8 mouse cellular contexts compared by ENCODE assay signal in genomic region chr13:23622861-23623450, GRCm38 (mm10). TPM values are rescaled to one million over a fixed set of nuclear protein-coding genes. Genes with fewer than 3 reads are reported as not detected.
DNase-seq lines count a peak whose midpoint lies in the region; ATAC-seq and TF ChIP-seq lines count a peak whose summit lies in the region.

No protein-coding gene starts in this region.

- WGBS in hindbrain, embryonic 16.5 days = 28% methylated on average over 7 of the region's 7 CpGs
- 23% methylated on average over 7 of the region's 7 CpGs for WGBS in lung, embryonic 14.5 days
- WGBS in stomach, embryonic 16.5 days = 22% methylated on average over 7 of the region's 7 CpGs

- peak overlapping the region; percentile 54 for H3K9ac ChIP-seq in hindbrain, embryonic 16.5 days (ENCODE audit: low read depth, low read length)
- peak overlapping the region; percentile 88 for H3K9ac ChIP-seq in lung, embryonic 14.5 days
- H3K9ac ChIP-seq in stomach, embryonic 16.5 days (ENCODE audit: low read length) = peak overlapping the region; percentile 67

- H3K27me3 ChIP-seq in G1E (ENCODE audit: insufficient read depth, low read length) = peaks cover 5% of the 10 kb centered on the region; the same call in 1 of the 2 replicates
- no peaks in the 10 kb centered on the region for H3K27me3 ChIP-seq in hindbrain, embryonic 16.5 days (replicated peaks; ENCODE audit: control insufficient read depth, insufficient read depth, low read length)
- no peaks in the 10 kb centered on the region for H3K27me3 ChIP-seq in lung, embryonic 14.5 days (ENCODE audit: insufficient read depth, low read length)
- no peaks in the 10 kb centered on the region for H3K27me3 ChIP-seq in stomach, embryonic 16.5 days (ENCODE audit: control insufficient read depth, insufficient read depth, low read length)

- no peaks in the 10 kb centered on the region for H3K36me3 ChIP-seq in G1E (replicated peaks)
- no peaks in the 10 kb centered on the region for H3K36me3 ChIP-seq in hindbrain, embryonic 16.5 days (ENCODE audit: control insufficient read depth, insufficient read depth, low read length)
- no peaks in the 10 kb centered on the region for H3K36me3 ChIP-seq in lung, embryonic 14.5 days (ENCODE audit: insufficient read depth)
- no peaks in the 10 kb centered on the region for H3K36me3 ChIP-seq in stomach, embryonic 16.5 days (ENCODE audit: control insufficient read depth, insufficient read depth, low read length)

- no peak for TF ChIP-seq CTCF in G1E (IDR thresholded peaks at IDR 0.05; ENCODE audit: low read depth, low read length)
- TF ChIP-seq CTCF in embryonic fibroblast, embryonic 13.5 days (IDR thresholded peaks at IDR 0.05; ENCODE audit: borderline replicate concordance, insufficient read depth, low read length) = no peak
- TF ChIP-seq CTCF in lung, embryonic 14.5 days (IDR thresholded peaks at IDR 0.05; ENCODE audit: low read depth) = no peak

- ATAC-seq in G1E (ENCODE audit: extremely low read depth, insufficient number of reproducible peaks, low FRiP score, poor library complexity, severe bottlenecking) = no peak
- no peak for ATAC-seq in hindbrain, embryonic 16.5 days
- ATAC-seq in lung, embryonic 14.5 days (ENCODE audit: insufficient read depth) = no peak
- ATAC-seq in stomach, embryonic 16.5 days (ENCODE audit: insufficient read depth, low FRiP score) = no peak

- H3K4me3 ChIP-seq in G1E (ENCODE audit: low read depth, low read length) = peak overlapping the region; percentile 70; the same call in 1 of the 2 replicates
- H3K4me3 ChIP-seq in embryonic fibroblast, embryonic 13.5 days (ENCODE audit: insufficient read depth, low read length) = peak overlapping the region; percentile 37
- H3K4me3 ChIP-seq in hindbrain, embryonic 16.5 days (ENCODE audit: low read length) = peak overlapping the region; percentile 61
- H3K4me3 ChIP-seq in lung, embryonic 14.5 days (ENCODE audit: low read depth, low read length) = peak overlapping the region; percentile 55
- peak overlapping the region; percentile 86 for H3K4me3 ChIP-seq in stomach, embryonic 16.5 days (replicated peaks; ENCODE audit: low read length)

- no peaks in the 10 kb centered on the region for H3K9me3 ChIP-seq in G1E (replicated peaks)
- no peaks in the 10 kb centered on the region for H3K9me3 ChIP-seq in hindbrain, embryonic 16.5 days (ENCODE audit: control insufficient read depth, low read length)
- no peaks in the 10 kb centered on the region for H3K9me3 ChIP-seq in lung, embryonic 14.5 days (ENCODE audit: low read depth, low read length)
- H3K9me3 ChIP-seq in stomach, embryonic 16.5 days (replicated peaks; ENCODE audit: control insufficient read depth, low read length) = no peaks in the 10 kb centered on the region

- peak overlapping the region; percentile 53; the same call in 1 of the 2 replicates for H3K27ac ChIP-seq in embryonic fibroblast, embryonic 13.5 days (ENCODE audit: insufficient read depth, low read length)
- H3K27ac ChIP-seq in hindbrain, embryonic 16.5 days (ENCODE audit: low read depth, low read length) = peak overlapping the region; percentile 51
- H3K27ac ChIP-seq in lung, embryonic 14.5 days (ENCODE audit: low read depth) = peak overlapping the region; percentile 98
- H3K27ac ChIP-seq in stomach, embryonic 16.5 days (ENCODE audit: low read length) = peak overlapping the region; percentile 80

- peak overlapping the region; percentile 98 for H3K4me2 ChIP-seq in hindbrain, embryonic 16.5 days (ENCODE audit: low read length)
- H3K4me2 ChIP-seq in lung, embryonic 14.5 days = peak overlapping the region; percentile 69
- H3K4me2 ChIP-seq in stomach, embryonic 16.5 days (ENCODE audit: low read depth, low read length) = peak overlapping the region; percentile 75

- peak; percentile 24 for DNase-seq in adrenal gland, postnatal 14 days
- DNase-seq in adrenal gland, adult 2 months = no peak
- DNase-seq in G1E (ENCODE audit: low spot score) = no peak
- DNase-seq in lung, embryonic 14.5 days = peak; percentile 67
- DNase-seq in layer of hippocampus, postnatal 36 days = no peak

- TF ChIP-seq POLR2A in embryonic fibroblast, embryonic 13.5 days (IDR thresholded peaks at IDR 0.05; ENCODE audit: low read depth, low read length) = no peak

- peaks cover 23% of the 10 kb centered on the region for H3K4me1 ChIP-seq in G1E (ENCODE audit: insufficient read depth, low read depth, low read length)
- peaks cover 3% of the 10 kb centered on the region; the same call in 1 of the 2 replicates for H3K4me1 ChIP-seq in embryonic fibroblast, embryonic 13.5 days (ENCODE audit: control insufficient read depth, insufficient read depth, low read length)
- peaks cover 8% of the 10 kb centered on the region for H3K4me1 ChIP-seq in hindbrain, embryonic 16.5 days (ENCODE audit: control insufficient read depth, insufficient read depth, low read depth, low read length)
- peaks cover 4% of the 10 kb centered on the region; the same call in 1 of the 2 replicates for H3K4me1 ChIP-seq in lung, embryonic 14.5 days (ENCODE audit: insufficient read depth)
- H3K4me1 ChIP-seq in stomach, embryonic 16.5 days (ENCODE audit: control insufficient read depth, insufficient read depth, low read length) = peaks cover 11% of the 10 kb centered on the region; the same call in 1 of the 2 replicates

RNA-seq across cellular contexts. Expression of gene Hist1h1e, which starts 0.6 kb away (rescaled TPM):
- 139 and 157 TPM in 2 replicates for total RNA-seq in adrenal gland, postnatal 14 days (2021)
- 10 to 100 TPM; 44.2 to 71.4 TPM for total RNA-seq in adrenal gland, adult 2 months (2021)
- polyA plus RNA-seq in adrenal gland, adult 2 months (2012; rRNA removed) = 1.0 and 1.2 TPM in 2 replicates
- total RNA-seq in G1E (2014; fragmentation: Nextera tagmentation) (1,109 and 1,273 TPM in 2 replicates), G1E (2017) (215 and 254 TPM in 2 replicates)
- polyA plus RNA-seq in G1E (2012) = 4.0 and 18.2 TPM in 2 replicates
- polyA plus RNA-seq in embryonic fibroblast, embryonic 13.5 days (2011; ENCODE audit: insufficient read length, low read depth, missing spikeins) = 3.8 and 8.8 TPM in 2 replicates
- polyA plus RNA-seq in hindbrain, embryonic 16.5 days (2015; fragmentation: Nextera tagmentation; extraction: Ambion mirVana) = 4.0 and 5.0 TPM in 2 replicates
- polyA plus RNA-seq in lung, embryonic 14.5 days (2014; fragmentation: Nextera tagmentation; extraction: Ambion mirVana) = 22.6 and 25.7 TPM in 2 replicates
- polyA plus RNA-seq in stomach, embryonic 16.5 days (2015; fragmentation: Nextera tagmentation; extraction: Ambion mirVana) = 11.3 and 16.6 TPM in 2 replicates
- total RNA-seq in layer of hippocampus, postnatal 36 days (2021) = 10 to 100 TPM; 42.1 to 46.4 TPM

RNA-seq across cellular contexts. Expression of gene Hist1h2be, which starts 2.0 kb away (rescaled TPM):
- 22.3 and 25.1 TPM in 2 replicates for total RNA-seq in adrenal gland, postnatal 14 days (2021)
- 10 to 100 TPM; 11.3 to 14.8 TPM for total RNA-seq in adrenal gland, adult 2 months (2021)
- polyA plus RNA-seq in adrenal gland, adult 2 months (2012; rRNA removed) = 1.7 and 2.0 TPM in 2 replicates
- total RNA-seq in G1E (2014; fragmentation: Nextera tagmentation) (27.7 and 30.2 TPM in 2 replicates), G1E (2017) (110 and 153 TPM in 2 replicates)
- polyA plus RNA-seq in G1E (2012) = 0.56 and 3.5 TPM in 2 replicates
- 2.2 and 4.1 TPM in 2 replicates for polyA plus RNA-seq in embryonic fibroblast, embryonic 13.5 days (2011; ENCODE audit: insufficient read length, low read depth, missing spikeins)
- polyA plus RNA-seq in hindbrain, embryonic 16.5 days (2015; fragmentation: Nextera tagmentation; extraction: Ambion mirVana) = 1.0 and 1.1 TPM in 2 replicates
- 2.5 and 3.0 TPM in 2 replicates for polyA plus RNA-seq in lung, embryonic 14.5 days (2014; fragmentation: Nextera tagmentation; extraction: Ambion mirVana)
- 2.8 and 3.0 TPM in 2 replicates for polyA plus RNA-seq in stomach, embryonic 16.5 days (2015; fragmentation: Nextera tagmentation; extraction: Ambion mirVana)
- 10 to 100 TPM; 12.0 to 12.3 TPM for total RNA-seq in layer of hippocampus, postnatal 36 days (2021)

RNA-seq across cellular contexts. Expression of gene Hist1h4d, which starts 41.6 kb away (rescaled TPM):
- total RNA-seq in adrenal gland, postnatal 14 days (2021) = 250 and 265 TPM in 2 replicates
- total RNA-seq in adrenal gland, adult 2 months (2021) = 100 to 1,000 TPM; 118 to 129 TPM
- polyA plus RNA-seq in adrenal gland, adult 2 months (2012; rRNA removed) = 2.6 and 2.7 TPM in 2 replicates
- total RNA-seq in G1E (2014; fragmentation: Nextera tagmentation) = 2,252 and 2,609 TPM in 2 replicates
- 1,080 and 1,131 TPM in 2 replicates for total RNA-seq in G1E (2017)
- polyA plus RNA-seq in G1E (2012) = 14.6 and 40.1 TPM in 2 replicates
- polyA plus RNA-seq in embryonic fibroblast, embryonic 13.5 days (2011; ENCODE audit: insufficient read length, low read depth, missing spikeins) = 3.7 and 6.8 TPM in 2 replicates
- 27.6 and 30.0 TPM in 2 replicates for polyA plus RNA-seq in hindbrain, embryonic 16.5 days (2015; fragmentation: Nextera tagmentation; extraction: Ambion mirVana)
- 144 and 147 TPM in 2 replicates for polyA plus RNA-seq in lung, embryonic 14.5 days (2014; fragmentation: Nextera tagmentation; extraction: Ambion mirVana)
- 60.7 and 86.3 TPM in 2 replicates for polyA plus RNA-seq in stomach, embryonic 16.5 days (2015; fragmentation: Nextera tagmentation; extraction: Ambion mirVana)
- 100 to 1,000 TPM; 132 to 135 TPM for total RNA-seq in layer of hippocampus, postnatal 36 days (2021)

RNA-seq across cellular contexts. Expression of gene Hist1h3d, which starts 47.4 kb away (rescaled TPM):
- 27.2 and 39.2 TPM in 2 replicates for total RNA-seq in adrenal gland, postnatal 14 days (2021)
- 1 to 10 TPM; 3.7 to 6.5 TPM for total RNA-seq in adrenal gland, adult 2 months (2021)
- polyA plus RNA-seq in adrenal gland, adult 2 months (2012; rRNA removed) = 3.7 TPM in 2 replicates
- total RNA-seq in G1E (2014; fragmentation: Nextera tagmentation) = 524 and 556 TPM in 2 replicates
- 92.0 and 101 TPM in 2 replicates for total RNA-seq in G1E (2017)
- 3.7 and 9.6 TPM in 2 replicates for polyA plus RNA-seq in G1E (2012)
- polyA plus RNA-seq in embryonic fibroblast, embryonic 13.5 days (2011; ENCODE audit: insufficient read length, low read depth, missing spikeins) = 2.4 and 5.1 TPM in 2 replicates
- polyA plus RNA-seq in hindbrain, embryonic 16.5 days (2015; fragmentation: Nextera tagmentation; extraction: Ambion mirVana) = 0.85 and 1.3 TPM in 2 replicates
- 10.0 and 13.9 TPM in 2 replicates for polyA plus RNA-seq in lung, embryonic 14.5 days (2014; fragmentation: Nextera tagmentation; extraction: Ambion mirVana)
- polyA plus RNA-seq in stomach, embryonic 16.5 days (2015; fragmentation: Nextera tagmentation; extraction: Ambion mirVana) = 6.3 and 6.5 TPM in 2 replicates
- total RNA-seq in layer of hippocampus, postnatal 36 days (2021) = 10 to 100 TPM; 12.8 to 15.5 TPM

RNA-seq across cellular contexts. Expression of gene Hist1h2ad, which starts 48.8 kb away (rescaled TPM):
- total RNA-seq in adrenal gland, postnatal 14 days (2021) = 12.6 and 14.1 TPM in 2 replicates
- 1 to 10 TPM; 2.9 to 6.4 TPM for total RNA-seq in adrenal gland, adult 2 months (2021)
- 2.5 and 3.2 TPM in 2 replicates for polyA plus RNA-seq in adrenal gland, adult 2 months (2012; rRNA removed)
- 5.3 and 7.3 TPM in 2 replicates for total RNA-seq in G1E (2014; fragmentation: Nextera tagmentation)
- total RNA-seq in G1E (2017) = 491 and 756 TPM in 2 replicates
- 2.3 and 7.4 TPM in 2 replicates for polyA plus RNA-seq in G1E (2012)
- 2.9 and 3.0 TPM in 2 replicates for polyA plus RNA-seq in embryonic fibroblast, embryonic 13.5 days (2011; ENCODE audit: insufficient read length, low read depth, missing spikeins)
- 0.57 and 1.3 TPM in 2 replicates for polyA plus RNA-seq in hindbrain, embryonic 16.5 days (2015; fragmentation: Nextera tagmentation; extraction: Ambion mirVana)
- polyA plus RNA-seq in lung, embryonic 14.5 days (2014; fragmentation: Nextera tagmentation; extraction: Ambion mirVana) = 4.2 and 4.9 TPM in 2 replicates
- polyA plus RNA-seq in stomach, embryonic 16.5 days (2015; fragmentation: Nextera tagmentation; extraction: Ambion mirVana) = 2.5 TPM in 2 replicates
- 1 to 10 TPM; 5.2 to 9.9 TPM for total RNA-seq in layer of hippocampus, postnatal 36 days (2021)

Comparison
In these comparisons a context has a peak if more than half of its experiments do, and no peak if none do; other contexts are left out.
1. DNase-seq: peak in adrenal gland, postnatal 14 days (single experiment) and lung, embryonic 14.5 days (single experiment); none in adrenal gland, adult 2 months (single experiment), G1E (single experiment) and layer of hippocampus, postnatal 36 days (0 of 2).
2. Peak in every context shown above with its lines, with median percentiles within 50 percentile points of each other: H3K4me3 ChIP-seq, H3K27ac ChIP-seq, H3K4me2 ChIP-seq and H3K9ac ChIP-seq.